Mouse (Mus musculus) thymus, adult 2 months (tissue): ENCODE measurements at regions not wholly inside any gene's neighbourhood (a gene's known extent, or its start where the extent isn't known, plus 50 kb on each side); places are given as distances from the start of the nearest gene placed in this dataset.

Experiments
- DNase-seq: peaks from one replicate; pipeline ENCODE4 v3.0.0; 2021
- H3K27ac ChIP-seq: fragments of 200-500 bp; 2 replicates; pipeline ENCODE4 v1.5.1; 2012; ENCODE audit warnings: low read length, control low read depth; ENCODE audit not compliant: control insufficient read depth, insufficient read depth
- H3K27me3 ChIP-seq: fragments of 200-500 bp; 2 replicates; pipeline ENCODE4 v1.6.1; 2012; ENCODE audit warnings: mild to moderate bottlenecking, low read length, moderate library complexity, mixed read lengths; ENCODE audit not compliant: control insufficient read depth, insufficient read depth
- H3K36me3 ChIP-seq: fragments of 200-500 bp; 2 replicates; pipeline ENCODE4 v1.6.1; 2012; ENCODE audit warnings: mild to moderate bottlenecking, low read length, moderate library complexity; ENCODE audit not compliant: control insufficient read depth, insufficient read depth
- H3K4me1 ChIP-seq: fragments of 200-500 bp; replicated peaks from 2 replicates; pipeline ENCODE4 v1.6.1; 2012; ENCODE audit warnings: low read length; ENCODE audit not compliant: control insufficient read depth, insufficient read depth
- H3K4me3 ChIP-seq: fragments of 200-500 bp; 2 replicates; pipeline ENCODE4 v1.5.1; 2012; ENCODE audit warnings: mild to moderate bottlenecking, low read length, control low read depth, moderate library complexity; ENCODE audit not compliant: control insufficient read depth, insufficient read depth
- CTCF ChIP-seq: fragments of 200-500 bp; IDR thresholded peaks from 2 replicates; pipeline ENCODE4 v1.5.1; 2012; ENCODE audit warnings: mild to moderate bottlenecking, control low read depth, low read length, moderate library complexity, borderline replicate concordance; ENCODE audit not compliant: control insufficient read depth, poor library complexity, insufficient read depth; ENCODE audit errors: extremely low read depth
- POLR2A ChIP-seq: fragments of 200-500 bp; IDR thresholded peaks from 2 replicates; pipeline ENCODE4 v1.6.1; 2012; ENCODE audit warnings: mild to moderate bottlenecking, low read length, control low read depth, moderate library complexity; ENCODE audit not compliant: control insufficient read depth, poor library complexity, insufficient read depth; ENCODE audit errors: extremely low read depth
- WGBS: fragments of 180-500 bp; shearing (Covaris S2); methylation state at CpG from one replicate; pipeline ENCODE4 v1.1.7; 2018; 5-methylcytosine and 5-hydroxymethylcytosine counted together

DNA sequence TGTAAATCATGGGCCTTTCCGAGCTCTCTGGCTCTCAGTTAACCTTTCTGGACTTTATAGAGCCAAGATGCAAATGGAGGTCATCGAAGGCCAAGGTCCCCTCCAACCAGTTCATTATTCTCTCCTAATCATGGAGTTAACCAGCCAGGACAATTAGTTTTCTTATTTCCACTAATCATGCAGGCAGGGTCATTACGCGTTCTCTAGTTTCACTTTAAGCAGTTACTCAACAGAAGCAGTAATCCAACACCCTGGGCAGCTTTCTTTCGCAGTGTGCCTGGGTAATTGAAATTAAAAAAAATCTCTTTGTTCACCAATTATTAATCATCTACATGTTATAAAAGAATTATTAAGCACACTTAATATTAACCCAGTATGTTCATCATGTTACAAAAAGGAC, 137.3 kb downstream of the Basp1 start:
- DNase-seq: no peak
- Histone ChIP-seq H3K27ac (no peak overlapping the region), H3K27me3 (no peaks in the 10 kb centered on the region), H3K36me3 (no peaks in the 10 kb centered on the region), H3K4me3 (no peak overlapping the region), H3K4me1 (no peaks in the 10 kb centered on the region)
- 93% methylated on average over 5 of the region's 5 CpGs for WGBS
- TF ChIP-seq CTCF (no peak), POLR2A (no peak)

DNA sequence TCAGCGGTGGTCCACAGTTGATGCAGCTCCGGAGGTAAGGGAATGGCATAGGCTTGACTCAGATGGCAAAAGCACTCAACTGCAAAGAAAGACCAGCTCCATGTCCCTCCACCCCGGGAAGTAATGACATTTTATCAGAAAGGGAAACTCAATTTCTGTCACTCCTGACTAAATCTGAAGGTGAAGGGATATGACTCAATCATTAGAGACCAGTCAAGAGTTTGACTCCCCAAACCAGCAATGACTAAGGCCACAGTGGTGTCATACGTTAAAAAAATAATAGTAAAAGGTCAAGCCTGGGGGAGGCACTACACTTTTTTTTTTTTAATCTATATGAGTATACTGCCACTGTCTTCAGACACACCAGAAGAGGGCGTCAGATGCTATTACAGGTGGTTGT, 141.7 kb downstream of the Basp1 start:
- no peaks in the 10 kb centered on the region for H3K36me3 ChIP-seq
- H3K27me3 ChIP-seq: no peaks in the 10 kb centered on the region
- 93% methylated on average over 5 of the region's 5 CpGs for WGBS
- peaks cover 11% of the 10 kb centered on the region for H3K4me1 ChIP-seq
- no peak overlapping the region for H3K4me3 ChIP-seq
- H3K27ac ChIP-seq: no peak overlapping the region
- no peak for DNase-seq
- TF ChIP-seq CTCF (no peak), POLR2A (no peak)

DNA sequence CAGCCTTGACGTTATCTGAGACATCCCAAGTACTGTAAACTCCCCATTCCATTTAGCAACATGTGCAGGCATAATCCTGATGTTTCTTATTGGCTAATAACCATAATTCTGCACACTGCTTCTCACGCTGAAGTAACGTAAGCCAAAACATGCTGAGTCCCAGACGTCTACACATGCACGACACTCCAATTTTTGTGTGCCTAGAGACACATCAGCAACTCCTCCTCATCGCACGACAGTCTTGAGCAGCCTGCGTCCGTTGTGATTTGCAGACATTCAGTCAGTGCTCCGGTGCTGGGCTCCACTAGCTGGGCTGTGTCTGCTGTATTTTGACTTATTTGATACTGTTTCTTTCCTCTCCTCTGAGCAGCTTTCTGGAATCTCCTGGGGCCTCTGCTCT, 143.2 kb downstream of the Basp1 start:
- TF ChIP-seq POLR2A (no peak), CTCF (no peak)
- no peaks in the 10 kb centered on the region for H3K36me3 ChIP-seq
- no peaks in the 10 kb centered on the region for H3K27me3 ChIP-seq
- DNase-seq: no peak
- WGBS: 90% methylated on average over 10 of the region's 10 CpGs
- peaks cover 11% of the 10 kb centered on the region for H3K4me1 ChIP-seq
- no peak overlapping the region for H3K27ac ChIP-seq
- no peak overlapping the region for H3K4me3 ChIP-seq

DNA sequence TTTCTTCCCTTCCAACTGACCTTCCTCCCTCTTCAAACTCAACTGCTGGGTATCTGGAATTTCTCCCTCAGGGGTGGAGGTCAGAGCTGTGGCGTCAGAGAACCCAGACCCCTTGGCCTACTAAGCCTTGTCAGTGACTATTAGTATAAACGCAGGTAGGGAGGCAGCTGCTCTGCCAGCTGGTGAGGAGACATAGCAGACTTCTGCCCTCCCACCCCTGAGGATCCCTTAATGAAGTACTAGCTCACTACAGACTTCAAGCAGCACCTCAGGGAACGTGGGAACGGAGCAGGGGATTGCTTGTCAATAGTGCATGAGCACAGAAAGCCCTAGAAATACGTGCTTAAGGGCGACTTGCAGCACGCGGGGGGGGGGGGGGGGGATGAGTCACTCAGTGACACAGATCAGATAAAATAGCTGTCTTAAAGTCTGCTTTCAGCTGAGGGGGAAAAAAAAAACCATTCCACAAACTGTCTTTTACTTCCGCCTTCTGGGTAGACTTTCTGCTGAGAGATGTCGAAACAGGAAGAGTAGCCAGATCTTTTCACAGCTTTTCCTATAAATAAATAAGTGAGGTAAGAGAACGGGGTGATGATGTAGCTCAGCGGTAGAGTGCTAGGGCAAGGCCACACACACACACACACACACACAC, 144.1 kb downstream of the Basp1 start:
- H3K36me3 ChIP-seq: no peaks in the 10 kb centered on the region
- peak overlapping the region; percentile 18; the same call in 1 of the 2 replicates for H3K4me3 ChIP-seq
- peaks cover 11% of the 10 kb centered on the region for H3K4me1 ChIP-seq
- TF ChIP-seq POLR2A (no peak), CTCF (no peak)
- no peaks in the 10 kb centered on the region for H3K27me3 ChIP-seq
- DNase-seq: peak; percentile 47
- WGBS: 7% methylated on average over 12 of the region's 12 CpGs
- H3K27ac ChIP-seq: peak overlapping the region; percentile 73

DNA sequence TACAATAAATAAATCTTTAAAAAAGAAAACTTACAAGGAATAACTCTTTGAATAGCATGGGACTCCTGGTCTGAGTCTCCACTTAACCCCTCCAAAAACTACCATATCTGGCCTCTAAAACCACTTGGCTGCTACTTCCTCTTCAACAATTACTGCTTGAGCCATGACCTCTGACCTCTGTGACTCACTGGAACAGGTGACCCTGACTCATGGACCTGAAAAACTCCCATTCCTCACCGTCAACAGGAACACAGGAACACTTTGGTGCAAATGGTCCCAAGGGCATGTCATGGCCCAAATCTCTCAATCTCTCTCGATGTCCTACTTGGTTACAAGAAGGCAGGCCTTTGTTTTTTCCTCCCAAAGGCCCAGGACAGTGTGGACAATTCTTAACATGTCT, 145.1 kb downstream of the Basp1 start:
- Histone ChIP-seq H3K27ac (no peak overlapping the region), H3K36me3 (no peaks in the 10 kb centered on the region), H3K4me3 (no peak overlapping the region), H3K4me1 (peaks cover 11% of the 10 kb centered on the region), H3K27me3 (no peaks in the 10 kb centered on the region)
- DNase-seq: no peak
- TF ChIP-seq CTCF: no peak
- TF ChIP-seq POLR2A: no peak
- 94% methylated on average over 2 of the region's 2 CpGs for WGBS

DNA sequence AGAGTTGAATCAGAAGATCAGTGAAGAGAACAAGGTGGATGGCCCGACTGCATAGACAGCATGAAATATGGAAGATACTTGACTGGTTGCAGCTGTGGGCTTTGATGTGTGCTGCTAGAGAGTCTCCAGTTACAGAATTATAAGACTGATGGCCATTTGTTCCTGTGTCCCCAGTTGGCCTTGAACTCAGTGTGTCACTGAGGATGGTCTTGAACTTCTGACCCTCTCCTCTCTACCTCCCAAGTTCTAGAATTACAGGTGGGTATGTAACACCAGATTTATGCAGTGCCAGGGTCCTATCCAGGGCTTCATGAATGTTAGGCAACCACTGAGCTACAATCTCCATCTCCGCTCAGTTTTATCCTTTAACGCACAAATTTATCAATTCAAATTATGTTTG, 146.1 kb downstream of the Basp1 start:
- H3K27ac ChIP-seq: no peak overlapping the region
- no peaks in the 10 kb centered on the region for H3K36me3 ChIP-seq
- no peaks in the 10 kb centered on the region for H3K27me3 ChIP-seq
- TF ChIP-seq CTCF: no peak
- no peak for TF ChIP-seq POLR2A
- peaks cover 11% of the 10 kb centered on the region for H3K4me1 ChIP-seq
- no peak for DNase-seq
- H3K4me3 ChIP-seq: no peak overlapping the region
- WGBS: 91% methylated on average over 3 of the region's 3 CpGs
